Mouse (Mus musculus): ENCODE data around the gene Kif22. TPM values are rescaled to one million over a fixed set of nuclear protein-coding genes. Genes with fewer than 3 reads are reported as not detected.

Gene Kif22
- total and polyA plus RNA-seq, 2 experiments from 2014 or later: 6.5 to 16.6 TPM

GRCm38 (mm10) chr7:126999568-126999967 is 42.7 kb downstream of the Kif22 start:
- no peak for ATAC-seq
- Histone ChIP-seq H3K9me3 (ENCODE audit: low read length) (no peaks in the 10 kb centered on the region), H3K36me3 (ENCODE audit: insufficient read depth) (no peaks in the 10 kb centered on the region), H3K27ac (ENCODE audit: low read depth, low read length) (no peak overlapping the region), H3K4me1 (ENCODE audit: insufficient read depth) (no peaks in the 10 kb centered on the region), H3K4me3 (ENCODE audit: low read depth, low read length) (no peak overlapping the region), H3K9ac (no peak overlapping the region), H3K27me3 (ENCODE audit: insufficient read depth, low read length) (no peaks in the 10 kb centered on the region), H3K4me2 (ENCODE audit: low read depth) (no peak overlapping the region)
- DNase-seq: no peak
- TF ChIP-seq CTCF (IDR thresholded peaks at IDR 0.05; ENCODE audit: low read depth): no peak
- 87% methylated on average over 10 of the region's 10 CpGs for WGBS

GRCm38 (mm10) chr7:126996449-126996848 is 45.8 kb downstream of the Kif22 start:
- Histone ChIP-seq H3K4me2 (ENCODE audit: low read depth) (no peak overlapping the region), H3K4me1 (ENCODE audit: insufficient read depth) (no peaks in the 10 kb centered on the region), H3K9me3 (ENCODE audit: low read length) (no peaks in the 10 kb centered on the region), H3K9ac (no peak overlapping the region), H3K27ac (ENCODE audit: low read depth, low read length) (no peak overlapping the region), H3K4me3 (ENCODE audit: low read depth, low read length) (no peak overlapping the region), H3K27me3 (ENCODE audit: insufficient read depth, low read length) (no peaks in the 10 kb centered on the region), H3K36me3 (ENCODE audit: insufficient read depth) (no peaks in the 10 kb centered on the region)
- WGBS: 80% methylated on average over 4 of the region's 4 CpGs
- no peak for TF ChIP-seq CTCF (IDR thresholded peaks at IDR 0.05; ENCODE audit: low read depth)
- ATAC-seq (no peak), DNase-seq (no peak)

GRCm38 (mm10) chr7:126988816-126989215 is 53.5 kb downstream of the Kif22 start:
- DNase-seq (no peak), ATAC-seq (no peak)
- Histone ChIP-seq H3K27me3 (ENCODE audit: insufficient read depth, low read length) (no peaks in the 10 kb centered on the region), H3K36me3 (ENCODE audit: insufficient read depth) (no peaks in the 10 kb centered on the region), H3K27ac (ENCODE audit: low read depth, low read length) (no peak overlapping the region), H3K4me1 (ENCODE audit: insufficient read depth) (0 out of 2 replicates have a peak, but pooled peaks cover 4% of the 10 kb centered on the region), H3K9me3 (ENCODE audit: low read length) (no peaks in the 10 kb centered on the region), H3K9ac (no peak overlapping the region), H3K4me2 (ENCODE audit: low read depth) (no peak overlapping the region), H3K4me3 (ENCODE audit: low read depth, low read length) (no peak overlapping the region)
- no peak for TF ChIP-seq CTCF (IDR thresholded peaks at IDR 0.05; ENCODE audit: low read depth)
- 75% methylated on average over 8 of the region's 8 CpGs for WGBS

- Histone ChIP-seq H3K27me3 (ENCODE audit: insufficient read depth, low read length) (no peaks in the 10 kb centered on the region), H3K4me2 (ENCODE audit: low read depth) (no peak overlapping the region), H3K27ac (ENCODE audit: low read depth, low read length) (no peak overlapping the region), H3K4me3 (ENCODE audit: low read depth, low read length) (no peak overlapping the region), H3K9me3 (ENCODE audit: low read length) (no peaks in the 10 kb centered on the region), H3K4me1 (ENCODE audit: insufficient read depth) (0 out of 2 replicates have a peak, but pooled peaks cover 4% of the 10 kb centered on the region), H3K9ac (no peak overlapping the region), H3K36me3 (ENCODE audit: insufficient read depth) (peaks cover 8% of the 10 kb centered on the region)
- 43% methylated on average over 9 of the region's 9 CpGs for WGBS
- ATAC-seq: peak; percentile 64
- peak; percentile 62 for TF ChIP-seq CTCF (IDR thresholded peaks at IDR 0.05; ENCODE audit: low read depth)
- peak; percentile 56 for DNase-seq
Measured at GRCm38 (mm10) chr7:126986319-126986718, 56.0 kb downstream of the Kif22 start.

- no peak for TF ChIP-seq CTCF (IDR thresholded peaks at IDR 0.05; ENCODE audit: low read depth)
- Histone ChIP-seq H3K27ac (ENCODE audit: low read depth, low read length) (no peak overlapping the region), H3K27me3 (ENCODE audit: insufficient read depth, low read length) (no peaks in the 10 kb centered on the region), H3K9ac (no peak overlapping the region), H3K4me2 (ENCODE audit: low read depth) (no peak overlapping the region), H3K9me3 (ENCODE audit: low read length) (no peaks in the 10 kb centered on the region), H3K4me3 (ENCODE audit: low read depth, low read length) (no peak overlapping the region), H3K4me1 (ENCODE audit: insufficient read depth) (0 out of 2 replicates have a peak, but pooled peaks cover 4% of the 10 kb centered on the region), H3K36me3 (ENCODE audit: insufficient read depth) (peaks cover 17% of the 10 kb centered on the region)
- DNase-seq: no peak
- 58% methylated on average over 10 of the region's 10 CpGs for WGBS
- no peak for ATAC-seq
Measured at GRCm38 (mm10) chr7:126984667-126985444, 57.4 kb downstream of the Kif22 start.

- no peaks in the 10 kb centered on the region for H3K9me3 ChIP-seq (ENCODE audit: low read length)
- 0 out of 2 replicates have a peak, but pooled peaks cover 4% of the 10 kb centered on the region for H3K4me1 ChIP-seq (ENCODE audit: insufficient read depth)
- H3K4me3 ChIP-seq (ENCODE audit: low read depth, low read length): no peak overlapping the region
- no peak overlapping the region for H3K27ac ChIP-seq (ENCODE audit: low read depth, low read length)
- WGBS: 76% methylated on average over 7 of the region's 7 CpGs
- H3K4me2 ChIP-seq (ENCODE audit: low read depth): no peak overlapping the region
- DNase-seq: no peak
- ATAC-seq: no peak
- H3K9ac ChIP-seq: no peak overlapping the region
- TF ChIP-seq CTCF (IDR thresholded peaks at IDR 0.05; ENCODE audit: low read depth): no peak
- H3K36me3 ChIP-seq (ENCODE audit: insufficient read depth): peaks cover 34% of the 10 kb centered on the region
- no peaks in the 10 kb centered on the region for H3K27me3 ChIP-seq (ENCODE audit: insufficient read depth, low read length)
Measured at GRCm38 (mm10) chr7:126983113-126983512, 59.2 kb downstream of the Kif22 start.

GRCm38 (mm10) chr7:126982054-126982453 is 60.2 kb downstream of the Kif22 start:
- ATAC-seq: no peak
- no peak for TF ChIP-seq CTCF (IDR thresholded peaks at IDR 0.05; ENCODE audit: low read depth)
- Histone ChIP-seq H3K4me1 (ENCODE audit: insufficient read depth) (0 out of 2 replicates have a peak, but pooled peaks cover 7% of the 10 kb centered on the region), H3K4me2 (ENCODE audit: low read depth) (no peak overlapping the region), H3K4me3 (ENCODE audit: low read depth, low read length) (no peak overlapping the region), H3K36me3 (ENCODE audit: insufficient read depth) (peaks cover 36% of the 10 kb centered on the region), H3K9ac (no peak overlapping the region), H3K27me3 (ENCODE audit: insufficient read depth, low read length) (no peaks in the 10 kb centered on the region), H3K9me3 (ENCODE audit: low read length) (no peaks in the 10 kb centered on the region), H3K27ac (ENCODE audit: low read depth, low read length) (no peak overlapping the region)
- 96% methylated on average over 4 of the region's 4 CpGs for WGBS
- no peak for DNase-seq
